Mouse (Mus musculus) neural tube, embryonic 11.5 days (tissue): ENCODE data around the gene Actn1. TPM values are rescaled to one million over a fixed set of nuclear protein-coding genes. Genes with fewer than 3 reads are reported as not detected.

Source experiments
- ATAC-seq: fragments of 200-750 bp; cut with Nextera tagmentation; 2 replicates; pipeline ENCODE4 v1.8.0; 2017; ENCODE audit warnings: moderate number of reproducible peaks, mild to moderate bottlenecking, moderate TSS enrichment, moderate library complexity; ENCODE audit not compliant: insufficient read depth, low FRiP score, low TSS enrichment
- DNase-seq: peaks from one replicate; pipeline ENCODE4 v3.0.0-alpha.2; 2015; ENCODE audit warnings: low spot score
- H3K27ac ChIP-seq: fragments of 300-500 bp; sonication (generic); 2 replicates; pipeline ENCODE4 v1.5.1; 2014; ENCODE audit warnings: low read depth, mild to moderate bottlenecking, low read length
- H3K27me3 ChIP-seq: fragments of 300-500 bp; sonication (generic); 2 replicates; pipeline ENCODE4 v1.6.1; 2014; ENCODE audit warnings: mild to moderate bottlenecking, low read length, mixed read lengths; ENCODE audit not compliant: control insufficient read depth, insufficient read depth
- H3K36me3 ChIP-seq: fragments of 300-500 bp; sonication (generic); 2 replicates; pipeline ENCODE4 v1.6.1; 2014; ENCODE audit warnings: mild to moderate bottlenecking, low read length, moderate library complexity, mixed read lengths; ENCODE audit not compliant: control insufficient read depth, insufficient read depth
- H3K4me1 ChIP-seq: fragments of 300-500 bp; sonication (generic); 2 replicates; pipeline ENCODE4 v1.6.1; 2014; ENCODE audit warnings: low read length, mixed read lengths; ENCODE audit not compliant: control insufficient read depth, insufficient read depth
- H3K4me2 ChIP-seq: fragments of 300-500 bp; sonication (generic); 2 replicates; pipeline ENCODE4 v1.6.1; 2014; ENCODE audit warnings: low read depth, mild to moderate bottlenecking, moderate library complexity
- H3K4me3 ChIP-seq: fragments of 300-500 bp; sonication (generic); 2 replicates; pipeline ENCODE4 v1.5.1; 2014; ENCODE audit warnings: low read depth, low read length
- H3K9ac ChIP-seq: fragments of 300-500 bp; sonication (generic); 2 replicates; pipeline ENCODE4 v1.6.1; 2014; ENCODE audit warnings: mild to moderate bottlenecking, low read length
- H3K9me3 ChIP-seq: fragments of 300-500 bp; sonication (generic); 2 replicates; pipeline ENCODE4 v1.6.1; 2016; ENCODE audit warnings: low read length; ENCODE audit not compliant: control insufficient read depth
- WGBS: fragments of 180-500 bp; shearing (Covaris S2); extraction: QIAGEN DNeasy Blood & Tissue Kit; methylation state at CpG from one replicate; pipeline ENCODE4 v1.1.7; 2014; 5-methylcytosine and 5-hydroxymethylcytosine counted together
- polyA plus RNA-seq: library from polyadenylated mRNA; unstranded; fragments of >200 nt; fragmentation: Nextera tagmentation; extraction: Ambion mirVana; gene quantifications from 2 replicates; pipeline ENCODE4 v1.2.1, GENCODE M21; 2014

Actn1 gene
- polyA plus RNA-seq, 1 experiment from 2014 or later = 20.6 TPM

GRCm38 (mm10) chr12:80168178-80168686 lies 91.9 kb downstream of the Actn1 start:
- DNase-seq = peak; percentile 91
- H3K27ac ChIP-seq = peak overlapping the region; percentile 69; the same call in 1 of the 2 replicates
- H3K4me1 ChIP-seq = no peaks in the 10 kb centered on the region
- H3K9me3 ChIP-seq = no peaks in the 10 kb centered on the region
- peak overlapping the region; percentile 49 for H3K4me3 ChIP-seq
- H3K27me3 ChIP-seq = no peaks in the 10 kb centered on the region
- H3K4me2 ChIP-seq = peak overlapping the region; percentile 21
- ATAC-seq = peak; percentile 85
- peak overlapping the region; percentile 70 for H3K9ac ChIP-seq
- peaks cover 4% of the 10 kb centered on the region; the same call in 1 of the 2 replicates for H3K36me3 ChIP-seq
- WGBS = 15% methylated on average over 35 of the region's 35 CpGs

GRCm38 (mm10) chr12:80167321-80167720 lies 92.8 kb downstream of the Actn1 start:
- no peak overlapping the region for H3K4me2 ChIP-seq
- H3K36me3 ChIP-seq = peaks cover 4% of the 10 kb centered on the region; the same call in 1 of the 2 replicates
- no peak overlapping the region for H3K9ac ChIP-seq
- no peak for ATAC-seq
- no peak for DNase-seq
- H3K27me3 ChIP-seq = no peaks in the 10 kb centered on the region
- no peak overlapping the region for H3K27ac ChIP-seq
- H3K4me1 ChIP-seq = no peaks in the 10 kb centered on the region
- H3K4me3 ChIP-seq = no peak overlapping the region
- no peaks in the 10 kb centered on the region for H3K9me3 ChIP-seq
- 88% methylated on average over 3 of the region's 3 CpGs for WGBS

- ATAC-seq (no peak), DNase-seq (no peak)
- Histone ChIP-seq H3K4me1 (no peaks in the 10 kb centered on the region), H3K9me3 (no peaks in the 10 kb centered on the region), H3K36me3 (peaks cover 4% of the 10 kb centered on the region; the same call in 1 of the 2 replicates), H3K27ac (no peak overlapping the region), H3K4me2 (no peak overlapping the region), H3K9ac (no peak overlapping the region), H3K27me3 (no peaks in the 10 kb centered on the region), H3K4me3 (no peak overlapping the region)
- WGBS = 95% methylated on average over 4 of the region's 4 CpGs
Observed at GRCm38 (mm10) chr12:80166651-80167050, 93.5 kb downstream of the Actn1 start.

- Histone ChIP-seq H3K4me1 (no peaks in the 10 kb centered on the region), H3K27ac (no peak overlapping the region), H3K9ac (no peak overlapping the region), H3K4me3 (no peak overlapping the region), H3K4me2 (no peak overlapping the region), H3K27me3 (no peaks in the 10 kb centered on the region), H3K9me3 (no peaks in the 10 kb centered on the region), H3K36me3 (no peaks in the 10 kb centered on the region)
- DNase-seq (no peak), ATAC-seq (no peak)
- WGBS = 97% methylated on average over 8 of the region's 8 CpGs
Observed at GRCm38 (mm10) chr12:80164526-80164925, 95.6 kb downstream of the Actn1 start.

GRCm38 (mm10) chr12:80162448-80162847 lies 97.7 kb downstream of the Actn1 start:
- Histone ChIP-seq H3K36me3 (no peaks in the 10 kb centered on the region), H3K27me3 (no peaks in the 10 kb centered on the region), H3K9ac (no peak overlapping the region), H3K4me2 (no peak overlapping the region), H3K9me3 (no peaks in the 10 kb centered on the region), H3K4me3 (no peak overlapping the region), H3K4me1 (no peaks in the 10 kb centered on the region), H3K27ac (no peak overlapping the region)
- ATAC-seq (no peak), DNase-seq (no peak)
- 81% methylated on average over 3 of the region's 3 CpGs for WGBS

GRCm38 (mm10) chr12:80157675-80158074 lies 102.5 kb downstream of the Actn1 start:
- ATAC-seq = no peak
- DNase-seq = no peak
- whole genome bisulfite sequencing = 12% methylated on average over 5 of the region's 5 CpGs

GRCm38 (mm10) chr12:80153687-80154326 lies 106.4 kb downstream of the Actn1 start:
- Histone ChIP-seq H3K27ac (no peak overlapping the region), H3K4me1 (no peaks in the 10 kb centered on the region), H3K9ac (no peak overlapping the region), H3K36me3 (no peaks in the 10 kb centered on the region), H3K4me3 (no peak overlapping the region), H3K27me3 (no peaks in the 10 kb centered on the region), H3K9me3 (no peaks in the 10 kb centered on the region), H3K4me2 (no peak overlapping the region)
- WGBS = 43% methylated on average over 10 of the region's 10 CpGs
- DNase-seq = peak; percentile 65
- no peak for ATAC-seq

More at GRCm38 (mm10) chr12:80157675-80158074, 102.5 kb downstream of the Actn1 start:
- Histone ChIP-seq H3K4me2 (no peak overlapping the region), H3K4me1 (no peaks in the 10 kb centered on the region), H3K9ac (no peak overlapping the region), H3K27me3 (no peaks in the 10 kb centered on the region), H3K9me3 (no peaks in the 10 kb centered on the region), H3K4me3 (no peak overlapping the region), H3K36me3 (no peaks in the 10 kb centered on the region), H3K27ac (no peak overlapping the region)

GRCm38 (mm10) chr12:80153078-80153477 lies 107.1 kb downstream of the Actn1 start:
- Histone ChIP-seq H3K27ac (no peak overlapping the region), H3K9ac (no peak overlapping the region), H3K4me3 (no peak overlapping the region), H3K36me3 (no peaks in the 10 kb centered on the region), H3K9me3 (no peaks in the 10 kb centered on the region), H3K4me1 (no peaks in the 10 kb centered on the region), H3K4me2 (no peak overlapping the region), H3K27me3 (no peaks in the 10 kb centered on the region)
- ATAC-seq (no peak), DNase-seq (no peak)
- 86% methylated on average over 6 of the region's 6 CpGs for WGBS

- no peaks in the 10 kb centered on the region for H3K27me3 ChIP-seq
- H3K4me1 ChIP-seq = peaks cover 3% of the 10 kb centered on the region; the same call in 1 of the 2 replicates
- no peak for DNase-seq
Observed at GRCm38 (mm10) chr12:80151821-80152220, 108.3 kb downstream of the Actn1 start.

More at GRCm38 (mm10) chr12:80151821-80152220, 108.3 kb downstream of the Actn1 start:
- H3K9ac ChIP-seq = no peak overlapping the region
- ATAC-seq = no peak
- H3K36me3 ChIP-seq = no peaks in the 10 kb centered on the region
- no peak overlapping the region for H3K4me2 ChIP-seq
- no peaks in the 10 kb centered on the region for H3K9me3 ChIP-seq
- 92% methylated on average over 6 of the region's 6 CpGs for WGBS
- H3K27ac ChIP-seq = no peak overlapping the region
- H3K4me3 ChIP-seq = no peak overlapping the region
